Mouse (Mus musculus) CH12.LX (cell line): ENCODE measurements around the gene Helz.

ENCODE experiments used
- CHD2 ChIP-seq: IDR thresholded peaks from 2 replicates; pipeline ENCODE4 v1.6.1; 2011; ENCODE audit warnings: low read length, improper control_type of control experiment
- CTCF ChIP-seq, 2 experiments: IDR thresholded peaks in 1 of 2; conservative IDR thresholded peaks in 1 of 2; 2 replicates each; pipeline ENCODE4 v1.5.1; 2011 to 2012; ENCODE audit warnings: low read depth in 2 of 2, low read length in 2 of 2, improper control_type of control experiment in 1 of 2, inconsistent platforms in 1 of 2, mild to moderate bottlenecking in 1 of 2, moderate library complexity in 1 of 2
- E2F4 ChIP-seq: IDR thresholded peaks from 2 replicates; pipeline ENCODE4 v1.6.1; 2011; ENCODE audit warnings: low read depth, low read length, improper control_type of control experiment; ENCODE audit not compliant: insufficient replicate concordance
- ELF1 ChIP-seq: IDR thresholded peaks from 2 replicates; pipeline ENCODE4 v1.6.1; 2014; ENCODE audit warnings: low read depth, mild to moderate bottlenecking, inconsistent platforms, low read length, improper control_type of control experiment
- EP300 ChIP-seq: IDR thresholded peaks from 2 replicates; pipeline ENCODE4 v1.6.1; 2011; ENCODE audit warnings: low read length, improper control_type of control experiment
- GABPA ChIP-seq: IDR thresholded peaks from 2 replicates; pipeline ENCODE4 v1.6.1; 2012; ENCODE audit warnings: low read depth, low read length, improper control_type of control experiment, inconsistent platforms; ENCODE audit not compliant: insufficient replicate concordance
- HCFC1 ChIP-seq: IDR thresholded peaks from 2 replicates; pipeline ENCODE4 v1.6.1; 2012; ENCODE audit warnings: low read depth, mild to moderate bottlenecking, inconsistent platforms, low read length, improper control_type of control experiment
- JUN ChIP-seq: IDR thresholded peaks from 2 replicates; pipeline ENCODE4 v1.6.1; 2011; ENCODE audit warnings: low read depth, mild to moderate bottlenecking, low read length, improper control_type of control experiment, moderate library complexity; ENCODE audit not compliant: insufficient read depth
- POLR2A ChIP-seq: IDR thresholded peaks from 2 replicates; pipeline ENCODE4 v1.6.1; 2011; ENCODE audit warnings: low read depth, mild to moderate bottlenecking, improper control_type of control experiment, low read length
- RCOR1 ChIP-seq: conservative IDR thresholded peaks from 2 replicates; pipeline ENCODE4 v1.6.1; 2012; ENCODE audit warnings: low read depth, mild to moderate bottlenecking, inconsistent platforms, low read length, improper control_type of control experiment
- SIN3A ChIP-seq: IDR thresholded peaks from 2 replicates; pipeline ENCODE4 v1.6.1; 2012; ENCODE audit warnings: low read length, improper control_type of control experiment, inconsistent platforms
- SMC3 ChIP-seq: IDR thresholded peaks from 2 replicates; pipeline ENCODE4 v1.6.1; 2011; ENCODE audit warnings: low read depth, low read length, improper control_type of control experiment
- UBTF ChIP-seq: IDR thresholded peaks from 2 replicates; pipeline ENCODE4 v1.6.1; 2012; ENCODE audit warnings: low read depth, mild to moderate bottlenecking, inconsistent platforms, low read length, improper control_type of control experiment, moderate library complexity
- ZNF384 ChIP-seq: IDR thresholded peaks from 2 replicates; pipeline ENCODE4 v1.6.1; 2012; ENCODE audit warnings: low read depth, low read length, improper control_type of control experiment, inconsistent platforms

DNA sequence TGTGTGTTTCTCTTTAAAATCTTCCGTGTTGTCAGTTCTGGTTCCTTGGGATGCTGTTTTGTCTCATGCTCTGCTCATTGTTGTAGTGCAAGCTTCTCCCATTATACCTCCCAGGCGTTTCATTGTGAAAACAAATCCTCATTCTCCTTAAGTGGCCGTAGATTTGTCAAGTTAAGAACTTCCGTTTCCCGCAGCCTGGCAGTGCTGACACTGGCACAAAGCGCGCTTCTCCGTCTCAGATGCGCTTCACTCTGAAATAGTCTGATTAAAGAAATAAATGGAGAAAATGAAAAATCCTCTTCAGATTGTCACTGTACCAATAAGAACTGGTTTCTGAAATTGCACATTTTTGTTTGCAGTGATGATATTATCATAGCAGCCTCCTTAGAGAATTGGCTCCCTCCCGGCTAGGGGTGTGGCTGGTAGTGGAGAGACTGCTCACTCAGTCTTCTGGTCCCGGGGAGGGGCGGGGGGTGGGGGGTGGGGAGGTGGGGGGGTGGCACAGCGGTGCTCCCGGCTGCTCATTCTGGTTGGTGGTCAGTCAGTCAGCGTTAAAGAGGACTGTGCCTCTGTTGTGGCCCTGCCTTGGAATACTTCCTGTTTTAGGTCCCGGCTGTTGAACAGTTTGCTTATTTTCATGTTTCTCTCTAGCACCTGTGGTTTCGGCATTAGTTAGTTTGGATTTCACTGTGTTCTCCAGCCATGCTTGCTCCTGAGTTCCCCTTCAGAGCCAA, 128.6 kb downstream of the Helz start:
- TF ChIP-seq HCFC1 (no peak), CTCF (conservative IDR thresholded peaks at IDR 0.05 in 1 of 2, IDR thresholded peaks at IDR 0.05 in 1 of 2; ENCODE audit: low read depth in 2 of 2, low read length in 2 of 2) (no peak), ELF1 (0 out of 2 replicates have a peak, but pooled peaks have one; percentile 36), SIN3A (no peak), ZNF384 (no peak), UBTF (no peak), EP300 (peak; percentile 70), GABPA (no peak), RCOR1 (no peak), POLR2A (no peak), E2F4 (no peak), CHD2 (no peak), JUN (no peak), SMC3 (no peak)
